Mouse (Mus musculus): Measurements from ENCODE around the gene Tmeff2. TPM values are rescaled to one million over a fixed set of nuclear protein-coding genes. Genes with fewer than 3 reads are reported as not detected.

Tmeff2 gene
- total RNA-seq, 1 experiment, result 0.85 TPM

GRCm38 (mm10) chr1:51199954-51200353 is 299.5 kb downstream of the Tmeff2 start:
- no peak for TF ChIP-seq CHD2 (IDR thresholded peaks at IDR 0.05; ENCODE audit: low read depth, low read length)
- Histone ChIP-seq H3K27ac (ENCODE audit: insufficient read depth, low read depth, low read length, poor library complexity, severe bottlenecking) (no peak overlapping the region), H3K9ac (ENCODE audit: insufficient read depth, low read depth, low read length, poor library complexity, severe bottlenecking) (no peak overlapping the region), H3K9me3 (ENCODE audit: control insufficient read depth, insufficient read depth, low read depth, low read length) (no peaks in the 10 kb centered on the region), H3K4me3 (ENCODE audit: insufficient read depth in 1 of 2, low read depth in 1 of 2, low read length in 2 of 2, poor library complexity in 1 of 2, severe bottlenecking in 1 of 2) (no peak overlapping the region), H3K36me3 (ENCODE audit: control insufficient read depth, insufficient read depth, low read length, poor library complexity, severe bottlenecking) (no peaks in the 10 kb centered on the region), H3K4me1 (ENCODE audit: control insufficient read depth in 2 of 2, insufficient read depth in 2 of 2, low read length in 2 of 2, poor library complexity in 1 of 2) (no peaks in the 10 kb centered on the region)
- in situ Hi-C loops (cut with MboI; ENCODE audit: low sequenced_read_pairs in 2 of 2, unreplicated experiment in 2 of 2), result no loop called here
- DNase-seq (ENCODE audit: low read depth, low spot score), result no peak

- TF ChIP-seq ZNF384 (IDR thresholded peaks at IDR 0.05; ENCODE audit: low read depth, low read length), result no peak
- no peak for TF ChIP-seq ZC3H11A (IDR thresholded peaks at IDR 0.05; ENCODE audit: borderline replicate concordance, low read depth, low read length)
- TF ChIP-seq CHD2 (IDR thresholded peaks at IDR 0.05; ENCODE audit: low read depth, low read length), result no peak
- TF ChIP-seq MAFK (IDR thresholded peaks at IDR 0.05; ENCODE audit: insufficient read depth, low read depth, low read length), result no peak
- TF ChIP-seq HCFC1 (IDR thresholded peaks at IDR 0.05; ENCODE audit: borderline replicate concordance, insufficient read depth, low read length), result no peak
- H3K9ac ChIP-seq (ENCODE audit: insufficient read depth, low read depth, low read length, poor library complexity, severe bottlenecking), result no peak overlapping the region
- no peak overlapping the region for H3K4me3 ChIP-seq (ENCODE audit: insufficient read depth in 1 of 2, low read depth in 1 of 2, low read length in 2 of 2, poor library complexity in 1 of 2, severe bottlenecking in 1 of 2)
- in situ Hi-C loops (cut with MboI; ENCODE audit: low sequenced_read_pairs in 2 of 2, unreplicated experiment in 2 of 2), result no loop called here
- no peaks in the 10 kb centered on the region for H3K36me3 ChIP-seq (ENCODE audit: control insufficient read depth, insufficient read depth, low read length, poor library complexity, severe bottlenecking)
- no peaks in the 10 kb centered on the region for H3K9me3 ChIP-seq (ENCODE audit: control insufficient read depth, insufficient read depth, low read depth, low read length)
- H3K4me1 ChIP-seq (ENCODE audit: control insufficient read depth in 2 of 2, insufficient read depth in 2 of 2, low read length in 2 of 2, poor library complexity in 1 of 2), result no peaks in the 10 kb centered on the region
- no peak overlapping the region for H3K27ac ChIP-seq (ENCODE audit: insufficient read depth, low read depth, low read length, poor library complexity, severe bottlenecking)
- DNase-seq (ENCODE audit: low read depth, low spot score), result no peak
These were observed 315.2 kb downstream of the Tmeff2 start for GRCm38 (mm10) chr1:51215631-51216030.

GRCm38 (mm10) chr1:51216292-51217050 is 316.0 kb downstream of the Tmeff2 start:
- no peak overlapping the region for H3K4me3 ChIP-seq (ENCODE audit: insufficient read depth in 1 of 2, low read depth in 1 of 2, low read length in 2 of 2, poor library complexity in 1 of 2, severe bottlenecking in 1 of 2)
- DNase-seq (ENCODE audit: low read depth, low spot score), result no peak
- H3K4me1 ChIP-seq (ENCODE audit: control insufficient read depth in 2 of 2, insufficient read depth in 2 of 2, low read length in 2 of 2, poor library complexity in 1 of 2), result no peaks in the 10 kb centered on the region
- in situ Hi-C loops (cut with MboI; ENCODE audit: low sequenced_read_pairs in 2 of 2, unreplicated experiment in 2 of 2), result no loop called here
- no peak overlapping the region for H3K27ac ChIP-seq (ENCODE audit: insufficient read depth, low read depth, low read length, poor library complexity, severe bottlenecking)
- no peak overlapping the region for H3K9ac ChIP-seq (ENCODE audit: insufficient read depth, low read depth, low read length, poor library complexity, severe bottlenecking)
- no peaks in the 10 kb centered on the region for H3K36me3 ChIP-seq (ENCODE audit: control insufficient read depth, insufficient read depth, low read length, poor library complexity, severe bottlenecking)
- TF ChIP-seq CHD2 (IDR thresholded peaks at IDR 0.05; ENCODE audit: low read depth, low read length) (no peak), ZNF384 (IDR thresholded peaks at IDR 0.05; ENCODE audit: low read depth, low read length) (no peak), HCFC1 (IDR thresholded peaks at IDR 0.05; ENCODE audit: borderline replicate concordance, insufficient read depth, low read length) (no peak), MAFK (IDR thresholded peaks at IDR 0.05; ENCODE audit: insufficient read depth, low read depth, low read length) (no peak), ZC3H11A (IDR thresholded peaks at IDR 0.05; ENCODE audit: borderline replicate concordance, low read depth, low read length) (no peak)
- H3K9me3 ChIP-seq (ENCODE audit: control insufficient read depth, insufficient read depth, low read depth, low read length), result no peaks in the 10 kb centered on the region

GRCm38 (mm10) chr1:51217227-51217626 is 316.8 kb downstream of the Tmeff2 start:
- Histone ChIP-seq H3K27ac (ENCODE audit: insufficient read depth, low read depth, low read length, poor library complexity, severe bottlenecking) (no peak overlapping the region), H3K9ac (ENCODE audit: insufficient read depth, low read depth, low read length, poor library complexity, severe bottlenecking) (no peak overlapping the region), H3K4me3 (ENCODE audit: insufficient read depth in 1 of 2, low read depth in 1 of 2, low read length in 2 of 2, poor library complexity in 1 of 2, severe bottlenecking in 1 of 2) (no peak overlapping the region), H3K36me3 (ENCODE audit: control insufficient read depth, insufficient read depth, low read length, poor library complexity, severe bottlenecking) (no peaks in the 10 kb centered on the region), H3K4me1 (ENCODE audit: control insufficient read depth in 2 of 2, insufficient read depth in 2 of 2, low read length in 2 of 2, poor library complexity in 1 of 2) (no peaks in the 10 kb centered on the region), H3K9me3 (ENCODE audit: control insufficient read depth, insufficient read depth, low read depth, low read length) (no peaks in the 10 kb centered on the region)
- TF ChIP-seq HCFC1 (IDR thresholded peaks at IDR 0.05; ENCODE audit: borderline replicate concordance, insufficient read depth, low read length), result no peak
- no peak for TF ChIP-seq CHD2 (IDR thresholded peaks at IDR 0.05; ENCODE audit: low read depth, low read length)
- TF ChIP-seq MAFK (IDR thresholded peaks at IDR 0.05; ENCODE audit: insufficient read depth, low read depth, low read length), result no peak
- no peak for TF ChIP-seq ZNF384 (IDR thresholded peaks at IDR 0.05; ENCODE audit: low read depth, low read length)
- no peak for TF ChIP-seq ZC3H11A (IDR thresholded peaks at IDR 0.05; ENCODE audit: borderline replicate concordance, low read depth, low read length)
- DNase-seq (ENCODE audit: low read depth, low spot score), result no peak
- in situ Hi-C loops (cut with MboI; ENCODE audit: low sequenced_read_pairs in 2 of 2, unreplicated experiment in 2 of 2), result no loop called here

GRCm38 (mm10) chr1:51225156-51225555 is 324.7 kb downstream of the Tmeff2 start:
- H3K9me3 ChIP-seq (ENCODE audit: control insufficient read depth, insufficient read depth, low read depth, low read length), result no peaks in the 10 kb centered on the region
- H3K4me1 ChIP-seq (ENCODE audit: control insufficient read depth in 2 of 2, insufficient read depth in 2 of 2, low read length in 2 of 2, poor library complexity in 1 of 2), result no peaks in the 10 kb centered on the region
- DNase-seq (ENCODE audit: low read depth, low spot score), result no peak
- no peak overlapping the region for H3K9ac ChIP-seq (ENCODE audit: insufficient read depth, low read depth, low read length, poor library complexity, severe bottlenecking)
- no peak overlapping the region for H3K4me3 ChIP-seq (ENCODE audit: insufficient read depth in 1 of 2, low read depth in 1 of 2, low read length in 2 of 2, poor library complexity in 1 of 2, severe bottlenecking in 1 of 2)
- TF ChIP-seq HCFC1 (IDR thresholded peaks at IDR 0.05; ENCODE audit: borderline replicate concordance, insufficient read depth, low read length) (no peak), MAFK (IDR thresholded peaks at IDR 0.05; ENCODE audit: insufficient read depth, low read depth, low read length) (no peak), CHD2 (IDR thresholded peaks at IDR 0.05; ENCODE audit: low read depth, low read length) (no peak), ZC3H11A (IDR thresholded peaks at IDR 0.05; ENCODE audit: borderline replicate concordance, low read depth, low read length) (no peak), ZNF384 (IDR thresholded peaks at IDR 0.05; ENCODE audit: low read depth, low read length) (no peak)
- in situ Hi-C loops (cut with MboI; ENCODE audit: low sequenced_read_pairs in 2 of 2, unreplicated experiment in 2 of 2), result no loop called here
- H3K36me3 ChIP-seq (ENCODE audit: control insufficient read depth, insufficient read depth, low read length, poor library complexity, severe bottlenecking), result no peaks in the 10 kb centered on the region
- H3K27ac ChIP-seq (ENCODE audit: insufficient read depth, low read depth, low read length, poor library complexity, severe bottlenecking), result no peak overlapping the region

All from ES-E14 (cell line).